8 mouse cellular contexts compared by ENCODE assay signal in genomic region chr10:59951211-59952151, GRCm38 (mm10). TPM values are rescaled to one million over a fixed set of nuclear protein-coding genes. Genes with fewer than 3 reads are reported as not detected.
DNase-seq lines count a peak whose midpoint lies in the region; ATAC-seq lines count a peak whose summit lies in the region.

Gene Ddit4, minus strand, starts transcription at chr10:59951834.

- DNase-seq in ZHBTc4 (ENCODE audit: low read depth, low spot score): peak; percentile 99
- DNase-seq in gastrocnemius, adult 8-10 months (ENCODE audit: low spot score in 2 of 2): peak; percentile 100
- peak; percentile 98 for DNase-seq in induced T-regulatory cell, adult 2 months (ENCODE audit: low read depth)
- DNase-seq in left cerebral cortex, adult 9 months (ENCODE audit: low spot score in 2 of 2): peak; percentile 99
- peak; percentile 100 for DNase-seq in right cerebral cortex, postnatal 14 days
- DNase-seq in urinary bladder, postnatal 36 days (ENCODE audit: low spot score in 2 of 2): peak; percentile 99 to 100

- peak; percentile 88 for ATAC-seq in common myeloid progenitor, adult 5-6 weeks (replicated peaks; ENCODE audit: low read depth, poor library complexity, severe bottlenecking)
- peak; percentile 90 for ATAC-seq in megakaryocyte progenitor cell, adult 5-6 weeks (replicated peaks; ENCODE audit: poor library complexity)

RNA-seq across cellular contexts. Expression of gene Ddit4, which starts in this region (rescaled TPM):
- total RNA-seq in common myeloid progenitor, adult 5-6 weeks (2017): 1.4 and 4.2 TPM in 2 replicates
- total RNA-seq in gastrocnemius, adult 8-10 months (2022): 10 to 100 TPM in 2 of 4 experiments, 1 to 10 TPM in 2; 4.7 to 45.4 (median 9.4) TPM
- total RNA-seq in megakaryocyte progenitor cell, adult 5-6 weeks (2015): 0.37 and 2.4 TPM in 2 replicates
- 0.41 and 0.42 TPM in 2 replicates for total RNA-seq in megakaryocyte progenitor cell, adult 5-6 weeks (2017)

Comparison
In these comparisons a context has a peak if more than half of its experiments do, and no peak if none do; other contexts are left out.
1. Peak in every context shown above with its lines: DNase-seq and ATAC-seq.